Mouse (Mus musculus): ENCODE data around the gene I830077J02Rik. TPM values are rescaled to one million over a fixed set of nuclear protein-coding genes. Genes with fewer than 3 reads are reported as not detected.

Gene I830077J02Rik
- polyA plus RNA-seq, 1 experiment from 2014 or later, result 1.4 TPM

DNA sequence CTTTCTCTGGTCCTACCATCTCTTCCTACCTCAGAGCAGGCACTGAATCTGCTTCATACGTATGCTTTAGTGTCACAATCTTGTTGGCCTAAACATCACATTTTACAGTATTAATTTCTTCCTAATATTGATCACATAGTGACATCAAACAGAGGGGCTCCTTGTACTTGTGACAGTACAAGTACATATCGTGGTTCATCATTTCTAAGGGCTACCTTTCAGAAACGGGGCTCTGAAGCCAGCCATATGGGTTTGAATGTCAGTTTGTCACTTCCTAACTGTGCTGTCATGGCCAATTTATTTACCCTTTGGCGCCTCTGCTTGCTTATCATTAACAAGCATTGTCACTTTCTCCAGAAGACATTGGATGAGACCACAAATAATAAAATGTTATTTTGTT is 31.0 kb downstream of the I830077J02Rik start:
- 75% methylated on average over 4 of the region's 4 CpGs for WGBS
- Histone ChIP-seq H3K9ac (no peak overlapping the region), H3K9me3 (replicated peaks) (no peaks in the 10 kb centered on the region), H3K27me3 (no peaks in the 10 kb centered on the region), H3K4me1 (peaks cover 4% of the 10 kb centered on the region; the same call in 1 of the 2 replicates), H3K4me2 (replicated peaks) (no peak overlapping the region), H3K4me3 (replicated peaks) (no peak overlapping the region), H3K27ac (replicated peaks) (no peak overlapping the region), H3K36me3 (no peaks in the 10 kb centered on the region)
- no peak for ATAC-seq (ENCODE audit: insufficient number of reproducible peaks, low FRiP score, low TSS enrichment, low read depth)

DNA sequence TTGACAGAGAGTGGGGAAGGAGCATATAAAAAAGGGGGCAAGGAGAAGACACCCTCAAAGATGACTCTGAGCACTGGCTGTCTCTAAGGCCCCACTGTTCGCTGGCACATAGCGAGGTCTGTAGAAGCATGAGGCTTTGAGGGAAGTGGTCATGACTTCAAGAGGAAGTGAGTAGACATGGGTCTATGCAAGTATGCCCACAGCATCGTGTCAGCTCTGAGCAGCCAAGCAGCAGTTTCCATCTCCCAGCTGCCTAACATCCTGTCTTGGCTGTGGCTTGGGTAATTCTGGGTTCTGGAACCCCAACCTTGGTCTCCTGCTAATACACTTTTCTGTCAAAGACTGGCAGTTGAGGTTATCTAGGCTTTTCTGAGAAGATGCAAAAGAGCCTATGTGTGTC is 31.7 kb downstream of the I830077J02Rik start:
- no peak overlapping the region for H3K4me3 ChIP-seq (replicated peaks)
- 71% methylated on average over 3 of the region's 3 CpGs for WGBS

DNA sequence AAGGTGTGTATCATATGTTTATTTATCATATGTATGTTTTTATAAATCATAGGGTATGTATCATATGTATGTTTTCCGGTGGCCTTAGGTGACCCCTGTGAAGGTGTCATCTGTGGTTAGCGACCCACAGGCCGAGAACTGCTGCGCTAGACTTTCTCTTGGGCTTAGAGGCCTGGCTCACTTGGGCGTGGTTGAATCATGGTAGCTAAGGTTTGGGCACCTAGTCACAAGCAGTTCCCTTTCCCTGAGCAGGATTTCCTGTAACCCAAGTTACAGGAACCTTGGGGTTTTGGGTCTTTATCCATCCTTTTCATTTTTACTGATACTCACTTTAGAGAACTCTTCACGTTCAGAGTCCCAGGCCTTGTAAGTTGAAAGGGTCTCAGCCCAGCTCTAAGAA is 32.2 kb downstream of the I830077J02Rik start:
- no peaks in the 10 kb centered on the region for H3K27me3 ChIP-seq
- no peak overlapping the region for H3K27ac ChIP-seq (replicated peaks)
- peaks cover 5% of the 10 kb centered on the region; the same call in 1 of the 2 replicates for H3K4me1 ChIP-seq
- no peak overlapping the region for H3K4me2 ChIP-seq (replicated peaks)
- 70% methylated on average over 6 of the region's 6 CpGs for WGBS
- no peaks in the 10 kb centered on the region for H3K9me3 ChIP-seq (replicated peaks)
- H3K36me3 ChIP-seq, result no peaks in the 10 kb centered on the region
- H3K9ac ChIP-seq, result no peak overlapping the region
- ATAC-seq (ENCODE audit: insufficient number of reproducible peaks, low FRiP score, low TSS enrichment, low read depth), result no peak
- no peak overlapping the region for H3K4me3 ChIP-seq (replicated peaks)

More for the DNA sequence above, 31.7 kb downstream of the I830077J02Rik start:
- Histone ChIP-seq H3K27ac (replicated peaks) (no peak overlapping the region), H3K4me1 (peaks cover 4% of the 10 kb centered on the region; the same call in 1 of the 2 replicates), H3K4me2 (replicated peaks) (no peak overlapping the region), H3K36me3 (no peaks in the 10 kb centered on the region), H3K9ac (no peak overlapping the region), H3K27me3 (no peaks in the 10 kb centered on the region), H3K9me3 (replicated peaks) (no peaks in the 10 kb centered on the region)
- ATAC-seq (ENCODE audit: insufficient number of reproducible peaks, low FRiP score, low TSS enrichment, low read depth), result no peak

DNA sequence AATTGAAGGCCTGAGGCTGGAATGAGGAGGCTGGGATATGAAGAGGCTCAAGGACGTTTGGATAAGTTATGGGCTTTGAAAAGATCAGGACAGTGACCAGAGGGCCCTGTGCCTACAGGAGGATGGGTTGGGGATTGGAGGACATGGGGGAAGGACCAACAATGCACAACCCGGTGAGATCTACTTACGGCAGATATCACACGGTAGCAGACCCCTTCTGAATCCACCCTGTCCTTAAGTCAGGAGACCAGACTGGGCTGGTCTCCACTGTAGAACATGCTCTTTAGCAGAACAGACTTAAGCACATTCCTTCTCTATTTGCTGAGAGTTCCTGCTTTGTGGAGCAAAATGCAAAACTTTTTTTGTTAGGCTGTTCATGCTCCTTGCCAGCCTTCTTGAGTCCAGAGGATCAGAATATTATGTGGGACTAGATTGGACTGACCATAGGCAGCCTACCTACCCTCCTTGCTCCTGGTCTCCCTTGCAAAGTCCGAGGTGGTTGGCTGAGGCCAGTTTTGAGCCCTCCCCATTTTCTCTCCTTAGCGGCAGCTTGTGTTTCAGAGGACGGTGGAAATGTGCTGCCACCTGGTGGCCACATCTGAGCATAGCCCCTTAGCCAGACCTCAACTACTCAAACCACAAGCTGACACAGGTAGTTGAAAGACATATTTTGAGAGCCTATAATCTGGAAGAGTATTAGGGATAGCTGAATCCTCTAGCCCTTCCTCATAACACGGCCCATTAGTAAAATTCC is 32.9 kb downstream of the I830077J02Rik start:
- Histone ChIP-seq H3K4me1 (peaks cover 11% of the 10 kb centered on the region), H3K9me3 (replicated peaks) (no peaks in the 10 kb centered on the region), H3K4me3 (replicated peaks) (no peak overlapping the region), H3K27me3 (no peaks in the 10 kb centered on the region), H3K4me2 (replicated peaks) (no peak overlapping the region), H3K9ac (no peak overlapping the region), H3K27ac (replicated peaks) (no peak overlapping the region), H3K36me3 (no peaks in the 10 kb centered on the region)
- 42% methylated on average over 8 of the region's 8 CpGs for WGBS
- ATAC-seq (ENCODE audit: insufficient number of reproducible peaks, low FRiP score, low TSS enrichment, low read depth), result no peak

DNA sequence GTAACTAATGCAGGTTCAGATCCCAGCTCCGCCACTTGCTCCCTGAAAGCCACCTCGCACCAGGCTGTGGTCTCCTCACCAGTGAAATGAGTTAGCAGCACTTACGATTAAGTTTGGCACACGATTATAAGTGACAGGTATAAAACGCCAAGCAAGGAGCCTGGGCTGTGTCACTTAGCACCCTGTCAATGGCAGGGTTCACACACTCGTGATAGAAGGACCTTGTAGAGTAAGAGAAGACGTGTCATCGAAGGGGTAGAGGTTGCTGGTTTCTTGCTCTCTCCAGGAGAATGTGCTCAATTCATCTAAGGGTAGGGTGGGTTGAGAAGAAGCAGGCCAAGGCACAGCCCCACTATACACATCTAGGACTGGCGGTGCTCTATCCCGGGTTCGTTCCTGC is 33.6 kb downstream of the I830077J02Rik start:
- Histone ChIP-seq H3K4me3 (replicated peaks) (no peak overlapping the region), H3K27me3 (no peaks in the 10 kb centered on the region), H3K27ac (replicated peaks) (no peak overlapping the region), H3K36me3 (no peaks in the 10 kb centered on the region), H3K4me2 (replicated peaks) (no peak overlapping the region), H3K9ac (no peak overlapping the region), H3K4me1 (peaks cover 19% of the 10 kb centered on the region), H3K9me3 (replicated peaks) (no peaks in the 10 kb centered on the region)
- no peak for ATAC-seq (ENCODE audit: insufficient number of reproducible peaks, low FRiP score, low TSS enrichment, low read depth)
- 88% methylated on average over 11 of the region's 11 CpGs for WGBS

DNA sequence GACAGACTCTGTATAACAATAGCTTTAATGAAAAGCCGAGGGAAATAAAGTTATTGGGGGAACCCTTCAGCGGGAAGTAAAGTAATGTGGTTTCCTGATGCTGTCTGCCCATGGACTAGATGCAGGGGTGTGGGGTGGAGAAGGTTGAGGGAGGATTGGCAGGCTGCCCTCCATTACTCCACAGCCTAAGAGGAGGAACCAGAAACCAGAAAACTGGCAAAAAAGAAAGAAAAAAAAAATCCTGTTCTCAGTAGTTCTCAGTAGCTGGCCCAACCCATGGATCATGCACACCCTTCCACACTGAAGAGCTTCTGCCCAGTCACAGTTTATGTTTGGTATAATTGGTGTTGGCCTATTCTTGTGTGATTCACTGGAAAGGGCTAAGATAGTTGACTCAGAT is 34.1 kb downstream of the I830077J02Rik start:
- WGBS, result 47% methylated on average over 2 of the region's 2 CpGs
- Histone ChIP-seq H3K9ac (no peak overlapping the region), H3K27me3 (no peaks in the 10 kb centered on the region), H3K4me2 (replicated peaks) (no peak overlapping the region), H3K36me3 (no peaks in the 10 kb centered on the region), H3K4me1 (peaks cover 21% of the 10 kb centered on the region), H3K4me3 (replicated peaks) (no peak overlapping the region), H3K9me3 (replicated peaks) (no peaks in the 10 kb centered on the region), H3K27ac (replicated peaks) (no peak overlapping the region)
- no peak for ATAC-seq (ENCODE audit: insufficient number of reproducible peaks, low FRiP score, low TSS enrichment, low read depth)

DNA sequence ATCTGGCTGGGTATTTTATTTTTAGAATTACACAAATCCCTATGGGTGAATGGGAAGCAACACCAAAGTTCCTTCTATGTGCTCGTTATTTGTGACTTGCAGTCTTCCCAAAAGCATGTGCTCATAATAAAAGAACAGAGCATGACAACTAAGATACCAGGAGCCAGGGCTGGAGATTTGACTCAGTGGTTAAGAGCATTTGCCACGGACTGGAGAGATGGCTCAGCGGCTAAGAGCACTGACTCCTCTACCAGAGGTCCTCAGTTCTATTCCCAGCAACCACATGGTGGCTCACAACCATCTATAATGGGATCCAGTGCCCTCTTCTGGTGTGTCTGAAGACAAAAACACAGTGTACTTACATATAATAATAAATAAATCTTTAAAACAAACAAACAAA is 35.7 kb downstream of the I830077J02Rik start:
- WGBS, result 71% methylated on average over 3 of the region's 3 CpGs
- H3K4me1 ChIP-seq, result peaks cover 21% of the 10 kb centered on the region
- H3K4me2 ChIP-seq (replicated peaks), result no peak overlapping the region
- H3K36me3 ChIP-seq, result no peaks in the 10 kb centered on the region
- no peaks in the 10 kb centered on the region for H3K9me3 ChIP-seq (replicated peaks)
- H3K4me3 ChIP-seq (replicated peaks), result no peak overlapping the region
- no peak overlapping the region for H3K9ac ChIP-seq
- no peaks in the 10 kb centered on the region for H3K27me3 ChIP-seq
- H3K27ac ChIP-seq (replicated peaks), result no peak overlapping the region
- ATAC-seq (ENCODE audit: insufficient number of reproducible peaks, low FRiP score, low TSS enrichment, low read depth), result no peak

DNA sequence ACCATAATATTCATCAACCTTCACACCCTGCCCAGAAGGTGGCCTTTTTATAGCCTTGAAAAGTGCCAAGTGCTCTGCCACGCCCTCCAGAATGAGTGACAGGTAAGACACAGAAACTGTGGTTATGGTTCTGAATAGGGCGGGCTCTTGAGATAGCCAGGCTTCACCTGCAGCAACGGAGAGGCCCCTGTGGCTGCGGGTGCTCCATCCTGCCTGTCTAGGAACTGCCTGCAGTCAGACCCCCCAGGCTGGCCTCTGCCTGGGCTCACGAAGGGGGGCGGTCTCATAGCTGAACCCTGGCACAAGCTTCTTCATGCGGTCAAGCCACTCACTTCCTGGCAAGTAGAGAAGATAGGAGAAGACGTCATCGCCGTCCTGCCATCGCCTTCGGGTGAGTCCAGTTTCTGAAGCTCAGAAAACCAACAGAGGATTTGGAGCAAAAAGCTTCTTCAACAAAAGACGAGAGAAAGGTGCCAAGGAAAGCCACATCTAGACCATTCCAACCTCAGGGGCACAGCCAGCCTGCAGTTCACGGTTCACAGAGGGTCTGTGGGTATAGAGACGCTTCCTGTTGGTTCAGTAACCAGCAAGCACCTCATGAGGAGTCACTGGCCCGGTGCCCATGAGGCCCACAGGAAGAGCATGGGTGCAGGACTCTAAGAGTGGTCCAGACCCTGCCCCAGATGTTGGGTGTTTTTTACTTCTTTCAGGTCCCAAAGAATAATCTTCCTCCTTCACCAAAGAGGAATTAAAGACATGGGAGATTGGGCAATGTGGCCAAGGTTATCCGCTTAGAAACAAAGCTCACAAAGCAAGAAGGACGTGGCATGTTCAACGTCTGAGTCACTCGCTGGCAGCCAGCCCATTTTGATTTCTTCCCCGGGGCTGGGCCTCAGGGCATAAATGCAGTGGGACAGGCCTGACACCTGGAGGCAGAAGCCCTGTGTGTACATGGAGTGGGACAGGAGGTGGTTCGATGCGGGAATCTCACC is 37.6 kb downstream of the I830077J02Rik start:
- Histone ChIP-seq H3K4me3 (replicated peaks) (no peak overlapping the region), H3K9me3 (replicated peaks) (no peaks in the 10 kb centered on the region), H3K4me1 (peaks cover 21% of the 10 kb centered on the region), H3K27me3 (no peaks in the 10 kb centered on the region), H3K4me2 (replicated peaks) (no peak overlapping the region), H3K27ac (replicated peaks) (peak overlapping the region; percentile 34; the same call in 1 of the 2 replicates), H3K36me3 (no peaks in the 10 kb centered on the region), H3K9ac (no peak overlapping the region)
- ATAC-seq (ENCODE audit: insufficient number of reproducible peaks, low FRiP score, low TSS enrichment, low read depth), result peak; percentile 30; the same call in 1 of the 2 replicates
- WGBS, result 70% methylated on average over 23 of the region's 23 CpGs

DNA sequence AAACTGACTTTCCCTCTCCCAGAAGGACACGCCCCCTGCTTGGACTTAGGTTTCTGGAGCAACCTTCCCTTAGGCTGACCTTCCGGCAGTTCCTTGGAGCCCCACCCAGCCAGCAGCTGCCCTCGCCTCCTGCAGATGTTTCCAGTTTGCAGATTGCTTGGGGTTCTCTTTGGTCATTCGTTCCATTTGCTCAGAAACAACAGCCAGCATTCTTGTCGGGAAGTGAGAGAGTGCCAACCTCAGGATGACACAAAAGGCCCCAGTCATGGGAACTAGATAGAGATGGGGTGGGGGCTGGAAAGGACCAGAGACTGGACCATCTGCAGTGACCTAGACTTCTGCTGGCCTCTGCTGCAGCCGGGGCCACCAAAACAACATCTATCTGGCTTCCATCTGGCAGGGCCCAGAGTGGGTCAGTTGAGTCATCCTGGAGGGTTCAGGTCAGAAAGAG is 38.5 kb downstream of the I830077J02Rik start:
- no peak overlapping the region for H3K9ac ChIP-seq
- 0 out of 2 replicates have a peak overlapping the region, but pooled peaks have one; percentile 34 for H3K27ac ChIP-seq (replicated peaks)
- H3K36me3 ChIP-seq, result no peaks in the 10 kb centered on the region
- 29% methylated on average over 6 of the region's 6 CpGs for WGBS
- no peaks in the 10 kb centered on the region for H3K9me3 ChIP-seq (replicated peaks)
- H3K4me2 ChIP-seq (replicated peaks), result no peak overlapping the region
- no peaks in the 10 kb centered on the region for H3K27me3 ChIP-seq
- ATAC-seq (ENCODE audit: insufficient number of reproducible peaks, low FRiP score, low TSS enrichment, low read depth), result no peak
- H3K4me1 ChIP-seq, result peaks cover 17% of the 10 kb centered on the region
- H3K4me3 ChIP-seq (replicated peaks), result no peak overlapping the region

DNA sequence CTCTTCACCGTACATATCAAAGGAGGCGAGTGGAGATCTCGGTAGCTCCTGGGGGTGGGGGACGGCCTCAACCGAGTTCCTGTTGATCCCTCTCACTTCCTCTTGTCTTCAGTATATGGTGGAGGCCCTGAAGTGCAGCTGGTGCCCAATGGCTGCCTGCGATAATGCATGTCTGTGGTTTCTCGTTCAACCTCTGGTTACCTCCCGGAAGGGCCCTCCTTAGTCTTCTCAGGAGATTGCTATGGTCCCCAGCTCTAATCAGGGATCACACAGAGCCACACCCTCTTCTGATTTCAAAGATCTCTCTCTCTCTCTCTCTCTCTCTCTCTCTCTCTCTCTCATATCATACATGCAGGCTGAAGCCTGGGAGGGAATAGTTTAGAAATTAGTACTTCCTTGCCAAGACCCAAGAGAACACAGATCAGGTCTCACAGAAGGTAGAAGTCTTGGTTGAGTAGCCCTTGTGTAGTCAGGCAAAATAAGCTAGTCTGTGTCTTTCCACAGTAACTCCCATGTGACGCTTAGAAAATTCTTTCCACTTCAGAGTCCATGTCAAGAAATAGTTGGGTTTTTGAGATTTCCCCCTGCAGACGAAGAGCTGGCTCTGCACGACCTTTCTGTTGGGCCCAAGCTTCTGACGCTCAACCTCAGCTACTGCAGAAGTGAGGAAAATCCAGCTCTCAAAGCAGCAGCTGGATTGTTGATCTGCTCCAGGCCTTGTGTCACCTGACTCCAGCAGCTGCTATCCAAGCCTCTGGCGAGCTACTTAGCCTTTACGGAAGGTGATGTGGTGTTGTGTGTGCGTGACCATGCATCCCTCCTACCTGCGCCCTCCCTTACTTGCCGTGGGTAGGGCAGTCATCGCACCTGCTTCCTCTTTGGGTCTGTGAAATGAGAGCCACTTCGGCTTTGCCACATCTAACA is 39.6 kb downstream of the I830077J02Rik start:
- WGBS, result 64% methylated on average over 19 of the region's 19 CpGs
- H3K4me1 ChIP-seq, result peaks cover 17% of the 10 kb centered on the region
- H3K4me2 ChIP-seq (replicated peaks), result no peak overlapping the region
- no peak for ATAC-seq (ENCODE audit: insufficient number of reproducible peaks, low FRiP score, low TSS enrichment, low read depth)
- H3K27me3 ChIP-seq, result no peaks in the 10 kb centered on the region
- no peaks in the 10 kb centered on the region for H3K36me3 ChIP-seq
- no peaks in the 10 kb centered on the region for H3K9me3 ChIP-seq (replicated peaks)
- no peak overlapping the region for H3K4me3 ChIP-seq (replicated peaks)
- no peak overlapping the region for H3K9ac ChIP-seq
- H3K27ac ChIP-seq (replicated peaks), result no peak overlapping the region

Measured in embryonic facial prominence, embryonic 15.5 days (tissue).